Mouse (Mus musculus) left cerebral cortex, adult 2 months (tissue): Measurements from ENCODE around the gene Kcnmb1. TPM values are rescaled to one million over a fixed set of nuclear protein-coding genes. Genes with fewer than 3 reads are reported as not detected.

Experiments used
- DNase-seq, 2 experiments: peaks; one replicate each; pipeline ENCODE4 v3.0.0; 2021 to 2022; ENCODE audit warnings: low spot score in 2 of 2, mixed read lengths in 1 of 2; ENCODE audit errors: extremely low spot score in 1 of 2
- H3K27ac ChIP-seq: fragments of 200-600 bp; 2 replicates; pipeline ENCODE4 v1.8.1; 2022
- H3K4me3 ChIP-seq: fragments of 200-600 bp; 2 replicates; pipeline ENCODE4 v1.8.1; 2022
- CTCF ChIP-seq: fragments of 200-600 bp; IDR thresholded peaks from 2 replicates; pipeline ENCODE4 v1.8.1; 2022; ENCODE audit warnings: antibody characterized with exemption, mild to moderate bottlenecking, moderate library complexity
- intact Hi-C: fragments of 180-260 bp; cut with DNase I; formaldehyde crosslinking; loops from one replicate; pipeline ENCODE4 v1.15.1; 2025
- total RNA-seq, 2 experiments: library from RNA; stranded (reverse); gene quantifications; 2 replicates each; pipeline ENCODE4 v1.2.3; 2021

Gene Kcnmb1
- total RNA-seq, 2 experiments from 2014 or later: 0.07 to 0.25 TPM

- no peak for TF ChIP-seq CTCF
- no peak overlapping the region for H3K27ac ChIP-seq
- no peak overlapping the region for H3K4me3 ChIP-seq
- intact Hi-C loops: no loop called here
- no peak for DNase-seq
These were observed 16.3 kb upstream of the Kcnmb1 start for GRCm38 (mm10) chr11:33946501-33946900.

DNA sequence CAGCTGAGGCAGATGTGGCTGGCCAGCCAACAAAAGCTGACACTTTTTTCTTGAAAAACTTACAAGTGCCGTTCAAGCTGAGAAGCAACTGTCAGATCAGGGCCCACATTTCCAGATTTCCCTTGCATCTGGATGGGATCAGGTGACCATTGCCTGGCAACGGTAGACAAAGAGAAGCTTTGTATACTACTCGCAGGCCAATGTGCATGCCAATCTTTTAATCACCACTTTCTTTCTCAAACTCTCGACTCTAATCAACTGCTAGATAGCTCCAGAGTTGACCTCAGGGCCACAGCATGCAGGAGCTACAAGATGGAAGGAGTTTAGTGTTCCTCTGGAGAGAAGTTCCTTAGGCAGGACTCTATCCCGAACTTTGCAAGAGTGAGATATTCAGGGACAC is 11.7 kb upstream of the Kcnmb1 start:
- intact Hi-C loops: no loop called here

DNA sequence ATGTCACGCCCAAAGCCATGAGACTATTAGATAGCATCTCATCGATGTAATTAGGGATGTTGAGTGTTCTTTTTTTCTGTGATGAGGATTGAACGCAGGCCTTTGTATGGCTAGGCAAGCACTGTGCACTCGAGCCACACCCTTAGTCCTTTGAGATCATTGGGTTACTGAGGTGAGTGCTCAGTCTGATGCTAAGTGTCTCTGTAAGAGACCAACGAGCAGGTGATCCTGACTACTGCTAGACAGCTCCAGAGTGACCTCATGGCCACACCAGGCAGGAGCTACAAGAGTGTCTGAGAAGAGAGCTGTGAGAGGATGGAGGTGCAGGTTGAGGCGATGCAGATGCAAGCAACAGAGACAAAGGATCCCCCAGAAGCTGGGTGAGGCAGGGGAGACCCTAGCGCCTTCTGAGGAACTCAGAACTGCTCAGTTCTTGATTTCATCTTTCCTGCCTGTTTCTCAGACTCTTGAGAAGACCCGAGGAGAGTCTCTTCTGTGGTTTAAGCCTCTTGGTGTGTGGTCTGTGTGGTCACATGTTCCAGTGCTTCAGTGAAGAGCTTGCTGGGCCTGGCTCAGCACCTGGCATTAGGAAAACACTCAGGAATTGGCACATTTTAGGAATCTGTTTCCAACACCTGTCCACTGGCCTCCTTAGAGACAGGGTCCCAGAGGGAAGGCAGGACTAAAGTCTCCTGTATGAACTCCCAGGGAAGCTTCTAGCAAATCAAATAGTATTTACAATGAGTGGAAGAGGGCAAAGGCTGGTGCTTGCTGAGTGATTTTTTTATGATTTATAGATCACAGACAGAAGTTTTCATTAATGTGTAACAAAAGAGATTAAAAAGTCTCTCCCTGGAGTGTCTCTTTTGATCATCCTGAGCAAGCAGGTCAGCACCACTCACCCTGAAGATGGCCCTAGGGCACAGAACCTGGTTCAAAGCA is 10.9 kb upstream of the Kcnmb1 start:
- intact Hi-C loops: no loop called here
- H3K27ac ChIP-seq: no peak overlapping the region
- TF ChIP-seq CTCF: no peak
- no peak for DNase-seq
- H3K4me3 ChIP-seq: no peak overlapping the region

More for the DNA sequence above, 11.7 kb upstream of the Kcnmb1 start:
- Histone ChIP-seq H3K4me3 (no peak overlapping the region), H3K27ac (no peak overlapping the region)
- DNase-seq: no peak
- TF ChIP-seq CTCF: no peak

DNA sequence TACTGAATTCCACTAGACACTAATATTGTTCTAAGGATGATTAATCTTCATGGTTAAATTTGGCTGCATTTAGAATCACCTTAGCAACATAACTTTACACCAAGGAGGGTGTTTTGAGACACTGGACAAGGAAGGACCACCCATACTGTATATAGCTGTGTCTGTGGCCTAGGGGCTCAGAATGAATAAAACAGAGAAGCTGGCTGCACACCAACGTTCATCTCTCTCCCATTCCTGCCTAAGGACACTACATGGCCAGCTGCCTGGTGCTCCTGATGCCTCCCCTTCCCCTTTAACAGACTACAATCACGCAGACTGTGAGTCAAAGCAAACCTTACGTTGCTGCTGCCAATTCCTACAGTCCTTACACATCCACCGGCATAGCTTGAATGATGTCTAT is 6.8 kb upstream of the Kcnmb1 start:
- DNase-seq: no peak
- Histone ChIP-seq H3K27ac (no peak overlapping the region), H3K4me3 (no peak overlapping the region)
- intact Hi-C loops: loop anchor here (5.0 kb wide), 1 partner anchor 256 kb away; no protein-coding TSS in a partner anchor
- TF ChIP-seq CTCF: no peak

DNA sequence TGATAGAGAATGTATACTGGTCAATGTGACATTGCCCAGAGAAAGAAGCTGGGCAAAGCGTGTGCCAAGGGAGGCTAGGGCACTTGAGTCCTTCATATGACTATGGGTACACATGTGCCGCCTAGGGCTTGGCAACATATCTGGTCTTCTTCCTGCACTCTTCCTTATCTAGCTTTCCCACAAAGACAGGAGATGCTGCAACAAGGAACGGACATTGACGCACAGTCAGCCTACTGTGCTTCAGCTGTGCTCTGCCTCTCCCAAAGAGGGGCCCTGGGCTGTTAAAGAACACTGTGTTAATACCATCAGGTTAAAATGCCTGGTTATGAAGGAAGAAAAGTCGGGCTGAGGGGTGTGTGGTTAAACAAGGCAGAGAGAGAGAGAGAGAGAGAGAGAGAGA is 6.2 kb upstream of the Kcnmb1 start:
- Histone ChIP-seq H3K27ac (no peak overlapping the region), H3K4me3 (no peak overlapping the region)
- DNase-seq: no peak
- intact Hi-C loops: loop anchor here (5.0 kb wide), 1 partner anchor 256 kb away; no protein-coding TSS in a partner anchor
- no peak for TF ChIP-seq CTCF

DNA sequence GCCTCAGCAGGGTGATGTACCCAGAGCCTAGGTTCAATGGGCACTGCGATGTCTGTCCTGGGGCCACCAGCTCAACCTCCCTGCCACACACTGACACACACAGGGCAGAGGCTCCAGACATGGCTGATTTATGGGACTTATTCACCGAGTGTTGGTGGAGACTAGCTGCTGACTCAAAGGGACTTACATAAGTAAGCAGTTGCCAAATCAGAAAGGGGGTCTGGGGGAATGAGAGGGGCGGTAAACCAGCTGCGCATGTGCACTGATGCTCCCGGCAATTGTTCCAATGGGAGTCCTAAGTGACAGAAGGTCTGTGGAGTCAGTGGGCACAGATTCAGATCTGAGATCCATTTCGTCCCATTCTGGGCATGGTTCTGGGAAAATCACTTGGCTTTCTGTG is 5.2 kb upstream of the Kcnmb1 start:
- intact Hi-C loops: loop anchor here (5.0 kb wide), 1 partner anchor 255 kb away; no protein-coding TSS in a partner anchor

DNA sequence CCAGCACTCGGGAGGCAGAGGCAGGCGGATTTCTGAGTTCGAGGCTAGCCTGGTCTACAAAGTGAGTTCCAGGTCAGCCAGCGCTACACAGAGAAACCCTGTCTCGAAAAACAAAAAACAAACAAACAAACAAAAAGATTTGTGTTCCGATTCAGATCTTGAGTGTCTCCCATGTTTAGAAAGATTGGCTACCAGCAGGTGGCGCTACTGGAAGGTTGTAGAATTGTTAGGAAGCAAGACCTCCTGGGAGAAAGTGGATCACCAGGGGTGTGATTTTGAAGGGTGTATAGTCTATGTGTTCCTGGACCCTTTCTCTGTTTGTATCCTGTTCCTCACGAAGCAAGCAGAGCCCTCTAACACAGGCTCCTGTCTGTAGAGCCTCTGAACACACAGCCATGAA is 4.1 kb upstream of the Kcnmb1 start:
- Histone ChIP-seq H3K4me3 (no peak overlapping the region), H3K27ac (no peak overlapping the region)
- intact Hi-C loops: loop anchor here (5.0 kb wide), 1 partner anchor 254 kb away; no protein-coding TSS in a partner anchor
- no peak for DNase-seq
- TF ChIP-seq CTCF: peak; percentile 58

More for the DNA sequence above, 5.2 kb upstream of the Kcnmb1 start:
- Histone ChIP-seq H3K27ac (no peak overlapping the region), H3K4me3 (no peak overlapping the region)
- no peak for DNase-seq
- TF ChIP-seq CTCF: no peak

DNA sequence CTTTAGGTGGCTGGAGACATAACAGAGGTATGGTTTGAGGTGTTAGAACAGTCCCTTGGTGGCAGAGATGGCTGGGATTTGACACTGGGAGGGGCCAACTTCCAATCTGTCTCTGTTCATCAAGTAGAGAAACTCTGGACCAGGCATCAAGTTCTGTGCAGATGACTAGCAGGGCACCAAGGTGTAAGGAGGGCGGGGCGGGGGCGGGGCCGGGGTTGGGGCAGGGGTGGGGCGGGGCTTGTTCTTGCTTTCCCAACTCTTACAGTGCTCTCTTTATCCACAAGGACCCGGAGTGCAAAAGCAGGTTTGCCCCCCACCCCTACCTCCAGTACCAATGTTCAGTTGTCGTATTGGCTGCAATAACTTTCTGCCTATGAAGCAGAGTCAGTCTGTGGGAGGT is 635 bp upstream of the Kcnmb1 start:
- H3K4me3 ChIP-seq: no peak overlapping the region
- no peak overlapping the region for H3K27ac ChIP-seq
- intact Hi-C loops: no loop called here
- DNase-seq: no peak
- no peak for TF ChIP-seq CTCF

DNA sequence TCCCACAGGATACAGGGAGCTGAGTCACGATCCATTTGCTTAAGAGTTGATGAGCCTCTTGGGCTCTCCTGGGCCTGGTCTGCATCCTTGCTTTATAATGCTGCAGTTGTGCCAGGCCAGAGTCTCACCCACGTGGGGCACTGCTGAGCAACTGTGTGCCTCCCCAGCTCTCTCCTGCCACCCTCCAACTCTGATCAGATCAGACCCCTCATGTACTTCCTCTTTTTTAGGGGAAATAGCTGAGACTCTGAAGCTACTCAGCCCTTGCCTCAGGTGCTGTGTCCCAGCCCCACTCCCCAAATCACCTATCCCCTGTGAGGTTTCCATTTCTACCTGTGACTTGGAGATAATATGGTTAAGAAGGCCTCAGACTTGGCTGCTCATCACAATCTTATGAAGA is 2.6 kb downstream of the Kcnmb1 start:
- DNase-seq: no peak
- intact Hi-C loops: no loop called here
- no peak for TF ChIP-seq CTCF
- no peak overlapping the region for H3K4me3 ChIP-seq
- H3K27ac ChIP-seq: no peak overlapping the region

DNA sequence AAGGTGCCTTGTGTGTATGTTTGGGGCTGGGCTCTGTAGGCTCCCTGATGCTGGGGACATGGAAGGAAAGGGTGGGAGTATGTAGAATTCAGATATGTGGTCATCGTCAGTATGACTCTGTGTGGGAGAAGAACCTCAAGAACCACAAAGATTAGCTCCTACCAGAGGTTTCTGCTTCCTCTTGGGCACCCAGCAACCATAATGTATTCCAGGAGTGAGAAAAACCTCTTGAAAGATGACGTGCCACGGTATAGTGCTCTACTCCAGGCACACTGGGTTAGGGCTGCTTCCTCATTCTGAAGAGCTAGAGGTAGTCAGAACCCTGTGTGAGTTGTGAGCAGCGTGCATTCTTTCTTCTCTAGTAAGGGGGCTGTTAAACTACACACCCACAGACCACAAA is 4.9 kb downstream of the Kcnmb1 start:
- no peak for TF ChIP-seq CTCF
- DNase-seq: no peak
- Histone ChIP-seq H3K4me3 (no peak overlapping the region), H3K27ac (no peak overlapping the region)
- intact Hi-C loops: no loop called here

DNA sequence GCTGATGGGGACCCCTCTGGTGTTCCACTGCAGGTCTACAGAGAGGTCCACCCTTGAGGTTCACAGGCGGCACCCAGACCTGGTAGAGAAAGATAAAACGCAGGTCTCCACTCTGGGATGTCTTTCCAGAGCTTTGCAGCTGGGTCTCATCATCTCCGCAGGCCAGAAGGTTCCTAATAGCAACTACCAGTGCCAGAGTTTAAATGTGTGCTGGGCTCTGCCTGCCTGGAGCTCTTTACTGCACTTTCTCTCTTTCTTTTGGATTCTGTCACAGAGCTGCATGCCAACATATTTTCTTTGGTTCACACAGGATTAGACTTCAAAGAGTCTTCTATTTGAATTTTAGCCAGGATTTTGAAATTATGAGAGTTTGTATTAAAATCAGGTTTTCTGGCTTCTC is 6.4 kb downstream of the Kcnmb1 start:
- Histone ChIP-seq H3K4me3 (no peak overlapping the region), H3K27ac (no peak overlapping the region)
- TF ChIP-seq CTCF: no peak
- intact Hi-C loops: no loop called here
- DNase-seq: no peak

DNA sequence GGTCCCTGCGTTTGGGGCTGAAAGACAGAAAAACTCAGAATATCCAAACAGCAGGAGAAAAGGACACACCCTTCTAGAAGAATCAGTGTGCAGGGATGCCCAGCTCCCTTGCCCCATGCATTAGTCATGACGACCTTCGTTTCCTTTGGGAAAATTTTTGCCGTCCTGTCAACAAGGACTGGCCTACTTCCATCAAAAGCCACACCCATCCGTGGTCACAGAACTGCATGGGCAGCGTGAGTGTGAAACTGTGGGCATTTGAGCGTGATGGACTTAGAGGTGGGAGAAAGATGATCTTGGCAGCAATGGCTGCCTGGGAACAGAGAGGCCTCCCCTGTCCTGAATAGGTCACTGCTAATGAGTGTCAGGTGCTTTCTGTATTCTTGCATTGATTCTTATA is 9.3 kb downstream of the Kcnmb1 start:
- DNase-seq: no peak
- H3K4me3 ChIP-seq: no peak overlapping the region
- H3K27ac ChIP-seq: no peak overlapping the region
- TF ChIP-seq CTCF: no peak
- intact Hi-C loops: no loop called here
